Mouse (Mus musculus) myocyte (in vitro differentiated cells): ENCODE results near the gene Polr2c.

ENCODE experiments used
- CEBPB ChIP-seq: IDR thresholded peaks from 2 replicates; pipeline ENCODE4 v1.6.1; 2011; ENCODE audit warnings: mild to moderate bottlenecking, moderate library complexity; ENCODE audit not compliant: poor library complexity, insufficient read depth, severe bottlenecking
- E2F4 ChIP-seq: IDR thresholded peaks from one replicate; pipeline ENCODE4 v1.6.1; 2011; ENCODE audit warnings: mild to moderate bottlenecking, control low read depth, moderate library complexity; ENCODE audit not compliant: insufficient read depth
- MAX ChIP-seq: IDR thresholded peaks from one replicate; pipeline ENCODE4 v1.6.1; 2011; ENCODE audit warnings: low read depth, mild to moderate bottlenecking, control low read depth
- MYOD1 ChIP-seq, 3 experiments: IDR thresholded peaks; one replicate each; pipeline ENCODE4 v1.6.1; 2011; ENCODE audit warnings: control low read depth in 2 of 3, low read depth in 2 of 3, mild to moderate bottlenecking in 2 of 3, moderate library complexity in 1 of 3; ENCODE audit not compliant: insufficient read length in 2 of 3, control insufficient read depth in 1 of 3
- MYOG ChIP-seq, 3 experiments: IDR thresholded peaks; one replicate each; pipeline ENCODE4 v1.6.1; 2011; ENCODE audit warnings: control low read depth in 2 of 3, low read depth in 2 of 3, mild to moderate bottlenecking in 2 of 3; ENCODE audit not compliant: insufficient read length in 2 of 3, control insufficient read depth in 1 of 3, insufficient read depth in 1 of 3
- POLR2A ChIP-seq: IDR thresholded peaks from one replicate; pipeline ENCODE4 v1.6.1; 2011; ENCODE audit warnings: low read depth, mild to moderate bottlenecking, control low read depth, moderate library complexity; ENCODE audit not compliant: insufficient read length
- REST ChIP-seq: IDR thresholded peaks from one replicate; pipeline ENCODE4 v1.6.1; 2011; ENCODE audit warnings: mild to moderate bottlenecking, control low read depth, moderate library complexity; ENCODE audit not compliant: insufficient read depth, insufficient read length
- SRF ChIP-seq: IDR thresholded peaks from one replicate; pipeline ENCODE4 v1.6.1; 2011; ENCODE audit warnings: low read depth; ENCODE audit not compliant: control insufficient read depth, insufficient read length
- TCF12 ChIP-seq: IDR thresholded peaks from one replicate; pipeline ENCODE4 v1.6.1; 2011; ENCODE audit warnings: mild to moderate bottlenecking, control low read depth; ENCODE audit not compliant: poor library complexity, insufficient read depth, severe bottlenecking
- TCF3 ChIP-seq: IDR thresholded peaks from one replicate; pipeline ENCODE4 v1.6.1; 2011; ENCODE audit warnings: low read depth, control low read depth; ENCODE audit not compliant: insufficient read length
- USF1 ChIP-seq: IDR thresholded peaks from one replicate; pipeline ENCODE4 v1.6.1; 2011; ENCODE audit warnings: low read depth, mild to moderate bottlenecking, control low read depth, moderate library complexity

DNA sequence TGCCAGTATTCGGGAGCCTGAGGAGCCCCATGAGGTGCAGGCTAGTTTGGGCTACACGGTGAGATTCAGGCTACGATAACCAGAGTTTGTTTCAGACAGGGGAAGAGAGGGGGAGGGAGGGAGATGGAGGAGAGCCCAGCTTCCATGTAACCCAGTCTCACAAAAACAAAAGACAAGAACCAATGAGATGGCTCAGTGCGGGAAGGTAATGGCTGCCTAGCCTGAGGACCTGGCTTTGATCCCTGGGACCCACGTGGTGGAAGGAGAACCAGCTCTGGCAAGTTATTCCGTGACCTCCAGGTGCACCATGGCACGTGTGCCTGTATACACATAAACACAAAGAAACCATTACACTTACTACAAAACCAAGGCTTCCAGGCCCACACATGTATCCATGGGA is 36.7 kb upstream of the Polr2c start:
- no peak for TF ChIP-seq TCF3
- no peak for TF ChIP-seq POLR2A
- TF ChIP-seq E2F4, result no peak
- no peak for TF ChIP-seq TCF12
- no peak for TF ChIP-seq MAX
- TF ChIP-seq SRF, result no peak
- TF ChIP-seq REST, result no peak
- TF ChIP-seq USF1, result no peak
- TF ChIP-seq CEBPB, result no peak
- TF ChIP-seq MYOG (IDR thresholded peaks at IDR 0.05; ENCODE audit: control insufficient read depth in 1 of 3, insufficient read depth in 1 of 3, insufficient read length in 2 of 3, low read depth in 2 of 3), result no peak
- TF ChIP-seq MYOD1 (IDR thresholded peaks at IDR 0.05; ENCODE audit: control insufficient read depth in 1 of 3, insufficient read length in 2 of 3, low read depth in 2 of 3), result no peak
